Mouse (Mus musculus) C2C12 (cell line): Measurements from ENCODE around the gene Slc37a3. TPM values are rescaled to one million over a fixed set of nuclear protein-coding genes. Genes with fewer than 3 reads are reported as not detected.
A peak's percentile ranks its signal among the peaks of the same experiment; 100 is the strongest.

Experiments
- H3K27me3 ChIP-seq: one replicate; pipeline ENCODE4 v1.6.1; 2011; ENCODE audit not compliant: control insufficient read depth, insufficient read depth, insufficient read length
- H3K36me3 ChIP-seq: one replicate; pipeline ENCODE4 v1.6.1; 2011; ENCODE audit not compliant: control insufficient read depth, insufficient read depth
- H3K4me3 ChIP-seq: one replicate; pipeline ENCODE4 v1.5.1; 2011; ENCODE audit warnings: mild to moderate bottlenecking, control low read depth; ENCODE audit not compliant: poor library complexity, insufficient read depth, severe bottlenecking
- H3K79me2 ChIP-seq: one replicate; pipeline ENCODE4 v1.6.1; 2011; ENCODE audit not compliant: control insufficient read depth, insufficient read depth
- H3K79me3 ChIP-seq: one replicate; pipeline ENCODE4 v1.6.1; 2011; ENCODE audit warnings: low read depth, control low read depth
- H3ac ChIP-seq: one replicate; pipeline ENCODE3; 2011; ENCODE audit warnings: low read depth; ENCODE audit not compliant: control insufficient read depth, insufficient read length
- CEBPB ChIP-seq: IDR thresholded peaks from one replicate; pipeline ENCODE4 v1.6.1; 2011; ENCODE audit warnings: low read depth, mild to moderate bottlenecking, control low read depth, moderate library complexity
- CTCF ChIP-seq: IDR thresholded peaks from one replicate; pipeline ENCODE4 v1.5.1; 2011; ENCODE audit not compliant: control insufficient read depth, insufficient read depth, insufficient read length
- FOSL1 ChIP-seq: IDR thresholded peaks from one replicate; pipeline ENCODE4 v1.8.0; 2011; ENCODE audit warnings: mild to moderate bottlenecking, low read length; ENCODE audit not compliant: poor library complexity, insufficient read depth, severe bottlenecking
- MAX ChIP-seq: IDR thresholded peaks from one replicate; pipeline ENCODE4 v1.6.1; 2011; ENCODE audit warnings: mild to moderate bottlenecking, control low read depth
- MYOD1 ChIP-seq: IDR thresholded peaks from one replicate; pipeline ENCODE4 v1.6.1; 2011; ENCODE audit warnings: low read depth; ENCODE audit not compliant: control insufficient read depth, insufficient read length
- MYOG ChIP-seq: IDR thresholded peaks from one replicate; pipeline ENCODE4 v1.6.1; 2011; ENCODE audit not compliant: control insufficient read depth, insufficient read length; ENCODE audit errors: extremely low read depth
- USF1 ChIP-seq: IDR thresholded peaks from one replicate; pipeline ENCODE4 v1.6.1; 2011; ENCODE audit warnings: low read depth, mild to moderate bottlenecking, control low read depth, moderate library complexity
- long read RNA-seq, 2 experiments: library from polyadenylated mRNA; unstranded; transcript quantifications; one replicate each; pipeline ENCODE4 v2.0.0; 2019 to 2020
- polyA plus RNA-seq: library from polyadenylated mRNA; unstranded; fragments of >200 nt; fragmentation: generic; extraction: Trizol; gene quantifications from one replicate; pipeline ENCODE4 v1.2.1, GENCODE M21; 2012; ENCODE audit warnings: missing spikeins

Gene Slc37a3
- 18.6 TPM for polyA plus RNA-seq
- long read RNA-seq, experiment 1, full-length matches to known transcripts: 8 of 18 reads
- long read RNA-seq, experiment 1, partial matches to known transcripts: 3 of 18 reads
- long read RNA-seq, experiment 1, other reads (novel, unspliced or antisense): 7 of 18 reads
- long read RNA-seq, experiment 2, full-length matches to known transcripts: 110 of 159 reads
- long read RNA-seq, experiment 2, partial matches to known transcripts: 9 of 159 reads
- long read RNA-seq, experiment 2, other reads (novel, unspliced or antisense): 40 of 159 reads

DNA sequence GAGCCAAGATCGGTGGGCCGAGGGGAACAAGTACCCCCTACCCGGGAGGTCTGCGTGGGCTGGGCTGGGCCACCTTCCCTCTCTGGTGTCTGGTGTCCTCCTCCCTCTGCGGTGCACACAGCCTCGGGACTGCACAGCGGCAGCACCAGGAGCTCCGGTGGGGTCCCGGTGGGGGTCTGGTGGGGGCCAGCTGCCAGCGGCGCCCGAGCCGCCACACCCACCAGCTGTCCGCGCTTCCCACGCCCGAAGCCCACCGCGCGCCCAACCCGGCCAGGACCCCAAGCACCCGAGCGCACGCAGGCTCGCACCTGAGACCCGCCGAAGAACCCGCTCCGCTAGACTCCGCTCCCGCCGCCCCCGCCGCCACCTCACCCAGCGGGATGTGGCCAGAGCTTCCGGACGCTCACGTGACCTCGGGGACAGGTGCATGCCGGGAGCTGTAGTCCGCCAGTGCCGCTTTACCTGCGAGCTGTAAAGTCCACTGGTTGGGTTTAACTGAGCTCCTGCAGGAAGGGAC lies at the start of gene Slc37a3:
TSS of gene Slc37a3 (minus strand) at position 365 of the 517 bp plus-strand sequence.
- Histone ChIP-seq H3K36me3 (peaks cover 4% of the 10 kb centered on the region), H3K79me3 (no peaks in the 10 kb centered on the region), H3K27me3 (no peaks in the 10 kb centered on the region), H3K4me3 (peak within 1 kb of the TSS; percentile 82), H3ac (peak within 1 kb of the TSS; percentile 96), H3K79me2 (peaks cover 21% of the 10 kb centered on the region)
- TF ChIP-seq CEBPB (no peak), MAX (peak; percentile 25), FOSL1 (no peak), MYOD1 (no peak), USF1 (peak; percentile 96), MYOG (no peak)

DNA sequence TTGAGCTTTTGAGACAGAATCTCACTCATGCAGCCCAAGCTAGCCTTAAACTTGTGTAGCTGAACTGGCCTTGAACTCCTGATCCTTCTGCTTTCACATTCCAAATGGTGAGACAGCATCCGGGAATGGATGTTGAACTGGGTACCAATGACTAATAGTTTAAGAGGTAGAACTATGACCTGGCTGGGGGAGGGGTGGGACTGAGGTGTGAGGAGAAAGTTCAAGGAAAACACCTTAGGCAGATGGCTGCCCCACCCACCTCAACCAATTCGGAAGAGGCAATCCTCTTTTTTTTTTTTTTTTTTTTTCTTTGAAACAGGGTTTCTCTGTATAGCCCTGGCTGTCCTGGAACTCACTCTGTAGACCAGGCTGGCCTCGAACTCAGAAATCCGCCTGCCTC lies 49.2 kb upstream of the Slc37a3 start:
- TF ChIP-seq CTCF (no peak), FOSL1 (no peak), MYOD1 (no peak), CEBPB (no peak)
- Histone ChIP-seq H3K79me2 (no peaks in the 10 kb centered on the region), H3ac (no peak overlapping the region), H3K36me3 (no peaks in the 10 kb centered on the region), H3K4me3 (no peak overlapping the region), H3K79me3 (no peaks in the 10 kb centered on the region), H3K27me3 (no peaks in the 10 kb centered on the region)

DNA sequence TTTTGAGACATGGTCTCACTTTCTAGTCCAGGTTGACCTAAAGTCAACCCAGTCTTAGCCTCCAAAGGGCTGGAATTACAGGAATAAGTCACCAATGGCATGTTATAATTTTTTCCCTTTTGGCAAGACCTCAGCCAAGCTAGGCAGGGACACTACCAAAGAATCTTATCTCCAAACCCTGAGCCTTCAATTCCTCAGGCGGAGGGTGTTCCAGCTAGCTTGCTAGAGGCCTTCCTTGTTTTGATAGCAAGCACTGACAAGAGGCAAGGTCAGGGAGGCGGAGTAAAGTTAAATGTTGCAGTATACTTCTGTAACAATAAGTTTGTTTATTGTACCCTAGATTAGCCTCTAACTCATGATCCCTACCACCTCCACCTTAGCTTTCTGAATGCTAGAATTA lies 47.7 kb upstream of the Slc37a3 start:
- no peak overlapping the region for H3K4me3 ChIP-seq
- no peaks in the 10 kb centered on the region for H3K36me3 ChIP-seq
- TF ChIP-seq MYOD1 (no peak), CEBPB (no peak), MYOG (no peak), MAX (no peak), USF1 (no peak), CTCF (no peak), FOSL1 (no peak)
- no peak overlapping the region for H3ac ChIP-seq
- H3K27me3 ChIP-seq: no peaks in the 10 kb centered on the region
- no peaks in the 10 kb centered on the region for H3K79me2 ChIP-seq
- no peaks in the 10 kb centered on the region for H3K79me3 ChIP-seq

GRCm38 (mm10) chr6:39423686-39424085 lies 46.2 kb upstream of the Slc37a3 start:
- Histone ChIP-seq H3ac (no peak overlapping the region), H3K79me3 (peaks cover 1% of the 10 kb centered on the region), H3K4me3 (no peak overlapping the region), H3K36me3 (no peaks in the 10 kb centered on the region), H3K79me2 (peaks cover 4% of the 10 kb centered on the region), H3K27me3 (no peaks in the 10 kb centered on the region)
- peak; percentile 43 for TF ChIP-seq USF1
- no peak for TF ChIP-seq MAX
- TF ChIP-seq MYOD1: no peak
- TF ChIP-seq CTCF: no peak

DNA sequence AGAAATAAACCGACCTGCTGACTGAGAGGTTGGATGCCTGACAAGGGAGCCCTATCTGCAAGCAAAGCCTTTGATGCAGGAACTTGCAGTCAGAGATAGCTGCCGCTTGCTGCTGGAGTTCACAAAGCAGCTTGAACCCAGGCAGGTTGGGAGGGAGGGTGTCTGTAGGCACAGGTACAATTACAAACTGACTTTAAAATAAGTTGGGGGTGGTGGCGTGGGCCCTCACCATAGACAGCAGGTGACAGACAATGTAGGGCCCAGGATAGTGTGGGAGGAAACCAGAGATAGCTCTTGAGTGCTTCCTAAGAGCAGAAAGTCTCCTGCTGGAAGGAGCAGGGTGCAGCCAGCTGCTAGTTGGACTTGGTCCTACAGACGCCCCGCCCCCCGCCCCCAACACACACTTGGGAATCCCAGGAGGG lies 45.7 kb upstream of the Slc37a3 start:
- H3K27me3 ChIP-seq: no peaks in the 10 kb centered on the region
- H3K36me3 ChIP-seq: no peaks in the 10 kb centered on the region
- no peak overlapping the region for H3K4me3 ChIP-seq
- peaks cover 4% of the 10 kb centered on the region for H3K79me2 ChIP-seq
- no peak overlapping the region for H3ac ChIP-seq
- TF ChIP-seq CTCF: no peak
- no peak for TF ChIP-seq FOSL1
- TF ChIP-seq USF1: no peak
- TF ChIP-seq MAX: no peak
- TF ChIP-seq MYOD1: no peak
- TF ChIP-seq MYOG: no peak
- TF ChIP-seq CEBPB: no peak
- peaks cover 1% of the 10 kb centered on the region for H3K79me3 ChIP-seq

GRCm38 (mm10) chr6:39420867-39421266 lies 43.4 kb upstream of the Slc37a3 start:
- no peak overlapping the region for H3K4me3 ChIP-seq
- TF ChIP-seq CTCF (no peak), MYOD1 (no peak), USF1 (no peak), MAX (no peak), MYOG (no peak), CEBPB (no peak), FOSL1 (no peak)
- H3K36me3 ChIP-seq: no peaks in the 10 kb centered on the region
- H3K79me3 ChIP-seq: peaks cover 1% of the 10 kb centered on the region
- H3K79me2 ChIP-seq: peaks cover 4% of the 10 kb centered on the region
- H3ac ChIP-seq: no peak overlapping the region
- no peaks in the 10 kb centered on the region for H3K27me3 ChIP-seq
